Mouse (Mus musculus) 416B (cell line): Measurements from ENCODE around the gene Klhdc7a.

Source experiments
- DNase-seq: peaks from one replicate; pipeline ENCODE4 v3.0.0; 2011; ENCODE audit warnings: low read depth

The Klhdc7a gene

GRCm38 (mm10) chr4:139960086-139960713 lies 7.6 kb downstream of the Klhdc7a start:
- DNase-seq: no peak

- no peak for DNase-seq
Observed at GRCm38 (mm10) chr4:139959188-139959587, 8.6 kb downstream of the Klhdc7a start.

- DNase-seq: no peak
Observed at GRCm38 (mm10) chr4:139950876-139951485, 16.8 kb downstream of the Klhdc7a start.

GRCm38 (mm10) chr4:139950431-139950848 lies 17.4 kb downstream of the Klhdc7a start:
- no peak for DNase-seq

GRCm38 (mm10) chr4:139948591-139948990 lies 19.2 kb downstream of the Klhdc7a start:
- DNase-seq: no peak

GRCm38 (mm10) chr4:139947341-139947740 lies 20.5 kb downstream of the Klhdc7a start:
- no peak for DNase-seq

GRCm38 (mm10) chr4:139941831-139942230 lies 26.0 kb downstream of the Klhdc7a start:
- no peak for DNase-seq

GRCm38 (mm10) chr4:139935557-139935956 lies 32.3 kb downstream of the Klhdc7a start:
- no peak for DNase-seq

GRCm38 (mm10) chr4:139932970-139933801 lies 34.6 kb downstream of the Klhdc7a start:
- DNase-seq: no peak

GRCm38 (mm10) chr4:139931790-139932510 lies 35.9 kb downstream of the Klhdc7a start:
- no peak for DNase-seq

- DNase-seq: no peak
Observed at GRCm38 (mm10) chr4:139930885-139931284, 36.9 kb downstream of the Klhdc7a start.

- no peak for DNase-seq
Observed at GRCm38 (mm10) chr4:139926161-139926561, 41.7 kb downstream of the Klhdc7a start.

- DNase-seq: no peak
Observed at GRCm38 (mm10) chr4:139925275-139926160, 42.3 kb downstream of the Klhdc7a start.

GRCm38 (mm10) chr4:139916731-139917130 lies 51.1 kb downstream of the Klhdc7a start:
- no peak for DNase-seq
